Mouse (Mus musculus): ENCODE measurements around the gene Six1.

DNA sequence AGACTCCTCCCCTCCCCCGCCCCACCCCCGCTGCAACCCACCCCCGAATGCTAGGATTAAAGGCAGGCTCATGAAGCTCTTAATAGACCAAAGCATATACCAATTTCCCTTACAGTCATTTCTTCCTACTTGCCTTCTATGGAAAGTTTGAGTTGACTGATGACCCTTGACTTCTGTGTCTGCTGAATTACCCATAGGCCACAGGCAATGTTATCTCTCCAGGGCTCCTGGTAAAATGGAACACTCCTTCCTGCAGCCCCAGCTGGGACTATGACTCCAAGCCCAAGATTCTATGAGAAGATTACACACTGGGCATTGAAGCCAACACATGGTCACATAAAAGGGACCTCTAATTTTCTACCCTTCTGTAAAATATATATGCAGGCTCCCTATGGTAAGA, 33.3 kb downstream of the Six1 start:
- TF ChIP-seq CTCF (IDR thresholded peaks at IDR 0.05; ENCODE audit: low read depth, low read length) = no peak
- no peak for TF ChIP-seq GATA1 (IDR thresholded peaks at IDR 0.05; ENCODE audit: borderline replicate concordance, low read length)
- no peak for TF ChIP-seq TAL1 (conservative IDR thresholded peaks at IDR 0.05; ENCODE audit: low read depth, low read length)
- no peak for TF ChIP-seq GATA2 (IDR thresholded peaks at IDR 0.05; ENCODE audit: borderline replicate concordance, low read depth, low read length)
- no peak for TF ChIP-seq POLR2AphosphoS5 (IDR thresholded peaks at IDR 0.05; ENCODE audit: insufficient replicate concordance, low read depth, low read length)
